Mouse (Mus musculus): ENCODE results near the gene Tmem167b.

DNA sequence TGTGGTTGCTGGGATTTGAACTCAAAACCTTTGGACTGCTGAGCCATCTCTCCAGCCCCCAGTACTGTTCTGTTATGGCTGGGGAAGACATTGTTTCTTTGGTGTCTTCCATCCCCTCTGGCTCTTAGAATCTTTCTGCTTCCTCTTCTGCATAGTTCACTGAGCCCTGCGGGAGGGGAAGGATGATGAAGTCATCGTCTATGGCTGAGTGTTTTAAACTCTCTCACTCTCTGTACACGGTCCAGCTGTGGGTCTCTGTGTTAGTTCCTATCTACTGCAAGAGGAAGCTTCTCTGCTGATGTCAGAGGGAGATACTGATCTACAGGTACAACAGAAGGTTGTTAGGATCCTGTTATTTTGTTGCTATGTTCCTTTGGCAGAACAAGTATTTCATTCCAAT, 46.6 kb upstream of the Tmem167b start:
- TF ChIP-seq CTCF (IDR thresholded peaks at IDR 0.05; ENCODE audit: low read depth, low read length) (no peak), GATA1 (IDR thresholded peaks at IDR 0.05; ENCODE audit: borderline replicate concordance, low read length) (no peak), TAL1 (conservative IDR thresholded peaks at IDR 0.05; ENCODE audit: low read depth, low read length) (no peak)
